Mouse (Mus musculus): ENCODE results near the gene Ifnb1. TPM values are rescaled to one million over a fixed set of nuclear protein-coding genes. Genes with fewer than 3 reads are reported as not detected.
A peak's percentile ranks its signal among the peaks of the same experiment; 100 is the strongest.

Gene Ifnb1
- total and polyA plus RNA-seq, 3 experiments, result not detected

GRCm38 (mm10) chr4:88515711-88516211 lies 6.8 kb downstream of the Ifnb1 start:
- peak; percentile 81 for DNase-seq (ENCODE audit: low read depth, low spot score)
- Histone ChIP-seq H3K36me3 (ENCODE audit: control insufficient read depth in 1 of 2, insufficient read depth in 2 of 2, low read length in 2 of 2) (peaks cover 0 to 13% of the 10 kb centered on the region in 2 experiments; a peak in 2 of 4 replicates), H3K27me3 (ENCODE audit: control insufficient read depth in 1 of 2, insufficient read depth in 2 of 2, low read length in 2 of 2) (peaks cover 0 to 3% of the 10 kb centered on the region in 2 experiments; a peak in 3 of 4 replicates), H3K4me1 (ENCODE audit: control insufficient read depth in 1 of 2, insufficient read depth in 2 of 2, low read length in 2 of 2) (peaks cover 0 to 17% of the 10 kb centered on the region in 2 experiments; a peak in 2 of 4 replicates), H3K9me3 (replicated peaks; ENCODE audit: insufficient read depth, low read length) (no peaks in the 10 kb centered on the region), H3K27ac (ENCODE audit: control insufficient read depth, low read depth, low read length) (peak overlapping the region; percentile 82), H3K9ac (ENCODE audit: control insufficient read depth, low read depth, low read length, poor library complexity, severe bottlenecking) (peak overlapping the region; percentile 53), H3K79me2 (ENCODE audit: control insufficient read depth, insufficient read depth, low read length, poor library complexity) (no peaks in the 10 kb centered on the region), H3K4me3 (ENCODE audit: control insufficient read depth in 1 of 2, insufficient read depth in 1 of 2, low read depth in 2 of 2, low read length in 2 of 2) (peak overlapping the region; percentile 51 to 58)
- no peak for TF ChIP-seq ZC3H11A (IDR thresholded peaks at IDR 0.05; ENCODE audit: low read depth, low read length)
- no peak for TF ChIP-seq RAD21 (IDR thresholded peaks at IDR 0.05; ENCODE audit: low read depth, low read length)
- TF ChIP-seq TAL1 (IDR thresholded peaks at IDR 0.05; ENCODE audit: low read length), result no peak
- TF ChIP-seq KAT2A (conservative IDR thresholded peaks at IDR 0.05; ENCODE audit: low read depth, low read length), result no peak
- 0 out of 2 replicates have a peak, but pooled peaks have one; percentile 21 for TF ChIP-seq TBP (IDR thresholded peaks at IDR 0.05; ENCODE audit: low read depth, low read length)
- no peak for TF ChIP-seq CTCF (IDR thresholded peaks at IDR 0.05 in 2 of 3, conservative IDR thresholded peaks at IDR 0.05 in 1 of 3; ENCODE audit: control insufficient read depth in 1 of 3, insufficient read depth in 1 of 3, low read depth in 2 of 3, low read length in 3 of 3, poor library complexity in 1 of 3, severe bottlenecking in 1 of 3)
- TF ChIP-seq ZKSCAN1 (IDR thresholded peaks at IDR 0.05; ENCODE audit: low read depth, low read length), result no peak
- peak in 1 of 2 experiments; percentile 2; a peak in 1 of 4 replicates for TF ChIP-seq EP300 (IDR thresholded peaks at IDR 0.05; ENCODE audit: low read depth in 1 of 2, low read length in 2 of 2)
- TF ChIP-seq ZNF384 (IDR thresholded peaks at IDR 0.05; ENCODE audit: low read depth, low read length), result no peak
- no peak for TF ChIP-seq MYB (IDR thresholded peaks at IDR 0.05; ENCODE audit: low read depth, low read length)
- TF ChIP-seq USF2 (IDR thresholded peaks at IDR 0.05; ENCODE audit: borderline replicate concordance in 1 of 2, insufficient read depth in 1 of 2, low read depth in 1 of 2, low read length in 2 of 2), result no peak
- no peak for TF ChIP-seq RCOR1 (IDR thresholded peaks at IDR 0.05; ENCODE audit: low read depth, low read length)
- no peak for TF ChIP-seq CHD1 (IDR thresholded peaks at IDR 0.05; ENCODE audit: low read depth, low read length)
- TF ChIP-seq NELFE (IDR thresholded peaks at IDR 0.05; ENCODE audit: low read depth, low read length), result no peak
- no peak for TF ChIP-seq E2F4 (IDR thresholded peaks at IDR 0.05; ENCODE audit: borderline replicate concordance, low read depth, low read length)
- no peak for TF ChIP-seq CHD2 (IDR thresholded peaks at IDR 0.05; ENCODE audit: low read length)
- TF ChIP-seq GATA1 (IDR thresholded peaks at IDR 0.05; ENCODE audit: low read depth, low read length), result no peak
- TF ChIP-seq NRF1 (IDR thresholded peaks at IDR 0.05; ENCODE audit: insufficient read depth, low read depth, low read length, poor library complexity, severe bottlenecking), result no peak

GRCm38 (mm10) chr4:88515250-88515649 lies 7.3 kb downstream of the Ifnb1 start:
- Histone ChIP-seq H3K27me3 (ENCODE audit: control insufficient read depth in 1 of 2, insufficient read depth in 2 of 2, low read length in 2 of 2) (peaks cover 0 to 3% of the 10 kb centered on the region in 2 experiments; a peak in 3 of 4 replicates), H3K27ac (ENCODE audit: control insufficient read depth, low read depth, low read length) (peak overlapping the region; percentile 82), H3K36me3 (ENCODE audit: control insufficient read depth in 1 of 2, insufficient read depth in 2 of 2, low read length in 2 of 2) (peaks cover 0 to 13% of the 10 kb centered on the region in 2 experiments; a peak in 2 of 4 replicates), H3K9ac (ENCODE audit: control insufficient read depth, low read depth, low read length, poor library complexity, severe bottlenecking) (peak overlapping the region; percentile 53), H3K4me1 (ENCODE audit: control insufficient read depth in 1 of 2, insufficient read depth in 2 of 2, low read length in 2 of 2) (peaks cover 0 to 17% of the 10 kb centered on the region in 2 experiments; a peak in 2 of 4 replicates), H3K4me3 (ENCODE audit: control insufficient read depth in 1 of 2, insufficient read depth in 1 of 2, low read depth in 2 of 2, low read length in 2 of 2) (peak overlapping the region; percentile 51 to 58), H3K9me3 (replicated peaks; ENCODE audit: insufficient read depth, low read length) (no peaks in the 10 kb centered on the region), H3K79me2 (ENCODE audit: control insufficient read depth, insufficient read depth, low read length, poor library complexity) (no peaks in the 10 kb centered on the region)
- TF ChIP-seq MAX (IDR thresholded peaks at IDR 0.05; ENCODE audit: low read length) (peak; percentile 91), EP300 (IDR thresholded peaks at IDR 0.05; ENCODE audit: low read depth in 1 of 2, low read length in 2 of 2) (no peak), JUND (IDR thresholded peaks at IDR 0.05; ENCODE audit: low read depth, low read length) (no peak), RCOR1 (IDR thresholded peaks at IDR 0.05; ENCODE audit: low read depth, low read length) (no peak), ZNF384 (IDR thresholded peaks at IDR 0.05; ENCODE audit: low read depth, low read length) (no peak), NELFE (IDR thresholded peaks at IDR 0.05; ENCODE audit: low read depth, low read length) (no peak; the same call in 1 of the 2 replicates), MYC (IDR thresholded peaks at IDR 0.05; ENCODE audit: low read depth, low read length) (peak; percentile 95), BHLHE40 (IDR thresholded peaks at IDR 0.05; ENCODE audit: borderline replicate concordance, low read depth, low read length) (peak; percentile 56; the same call in 1 of the 2 replicates), E2F4 (IDR thresholded peaks at IDR 0.05; ENCODE audit: borderline replicate concordance, low read depth, low read length) (no peak), KAT2A (conservative IDR thresholded peaks at IDR 0.05; ENCODE audit: low read depth, low read length) (no peak), MXI1 (IDR thresholded peaks at IDR 0.05; ENCODE audit: low read depth, low read length) (peak; percentile 78), USF2 (IDR thresholded peaks at IDR 0.05; ENCODE audit: borderline replicate concordance in 1 of 2, insufficient read depth in 1 of 2, low read depth in 1 of 2, low read length in 2 of 2) (no peak), ELF1 (IDR thresholded peaks at IDR 0.05; ENCODE audit: low read depth, low read length) (0 out of 2 replicates have a peak, but pooled peaks have one; percentile 21), NRF1 (IDR thresholded peaks at IDR 0.05; ENCODE audit: insufficient read depth, low read depth, low read length, poor library complexity, severe bottlenecking) (no peak), TCF12 (IDR thresholded peaks at IDR 0.05; ENCODE audit: low read depth, low read length) (no peak), POLR2A (IDR thresholded peaks at IDR 0.05; ENCODE audit: control insufficient read depth in 1 of 2, insufficient read depth in 1 of 2, low read depth in 1 of 2, low read length in 2 of 2, poor library complexity in 1 of 2) (no peak), SIN3A (IDR thresholded peaks at IDR 0.05; ENCODE audit: low read length) (peak; percentile 52), CHD1 (IDR thresholded peaks at IDR 0.05; ENCODE audit: low read depth, low read length) (no peak), ZMIZ1 (IDR thresholded peaks at IDR 0.05; ENCODE audit: low read depth, low read length) (no peak)
- DNase-seq (ENCODE audit: low read depth, low spot score), result peak; percentile 68

All from MEL (cell line).